Mouse (Mus musculus): ENCODE measurements around the gene Trim80. TPM values are rescaled to one million over a fixed set of nuclear protein-coding genes. Genes with fewer than 3 reads are reported as not detected.
"Not testable (repeated sequence)": the region's sequence is repeated elsewhere in the genome, so short reads cannot be mapped to it uniquely, and the experiment has no call there.

Trim80 gene
- polyA plus RNA-seq, 1 experiment from 2014 or later = 0.49 TPM

GRCm38 (mm10) chr11:115475025-115475757 is 34.8 kb downstream of the Trim80 start, which contains the start of gene Armc7:
Gene Armc7 (plus strand): TSS chr11:115475667.
- peaks cover 23% of the 10 kb centered on the region for H3K4me1 ChIP-seq (replicated peaks)
- H3K27me3 ChIP-seq (replicated peaks) = no peaks in the 10 kb centered on the region
- ATAC-seq = peak; percentile 97
- no peaks in the 10 kb centered on the region for H3K36me3 ChIP-seq
- peak within 1 kb of the TSS; percentile 88 for H3K4me2 ChIP-seq (replicated peaks)
- H3K4me3 ChIP-seq (replicated peaks) = peak within 1 kb of the TSS; percentile 84
- H3K9me3 ChIP-seq = no peaks in the 10 kb centered on the region
- whole genome bisulfite sequencing = under 1% methylated on average over 26 of the region's 26 CpGs
- peak within 1 kb of the TSS; percentile 51 for H3K27ac ChIP-seq
- H3K9ac ChIP-seq = peak within 1 kb of the TSS; percentile 77

- 4% methylated on average over 28 of the region's 28 CpGs for WGBS
Measured at GRCm38 (mm10) chr11:115475758-115476237, 35.5 kb downstream of the Trim80 start.

GRCm38 (mm10) chr11:115476630-115477029 is 36.3 kb downstream of the Trim80 start:
- H3K4me1 ChIP-seq (replicated peaks) = peaks cover 23% of the 10 kb centered on the region
- H3K9ac ChIP-seq; H3K27ac ChIP-seq; ATAC-seq; H3K36me3 ChIP-seq; H3K27me3 ChIP-seq (replicated peaks); H3K9me3 ChIP-seq; H3K4me3 ChIP-seq (replicated peaks): not testable (repeated sequence)
- WGBS = 84% methylated on average over 4 of the region's 4 CpGs
- H3K4me2 ChIP-seq (replicated peaks) = peak overlapping the region; percentile 88

More at GRCm38 (mm10) chr11:115475758-115476237, 35.5 kb downstream of the Trim80 start:
- ATAC-seq = peak; percentile 57
- no peak overlapping the region; the same call in 1 of the 2 replicates for H3K27ac ChIP-seq
- peak overlapping the region; percentile 88 for H3K4me2 ChIP-seq (replicated peaks)
- H3K27me3 ChIP-seq (replicated peaks) = no peaks in the 10 kb centered on the region
- no peaks in the 10 kb centered on the region for H3K36me3 ChIP-seq
- H3K4me1 ChIP-seq (replicated peaks) = peaks cover 23% of the 10 kb centered on the region
- H3K4me3 ChIP-seq (replicated peaks) = peak overlapping the region; percentile 84
- no peaks in the 10 kb centered on the region for H3K9me3 ChIP-seq
- peak overlapping the region; percentile 77 for H3K9ac ChIP-seq

- H3K9me3 ChIP-seq; H3K36me3 ChIP-seq; H3K27ac ChIP-seq; H3K4me3 ChIP-seq (replicated peaks); H3K27me3 ChIP-seq (replicated peaks); H3K9ac ChIP-seq; ATAC-seq; H3K4me2 ChIP-seq (replicated peaks): not testable (repeated sequence)
- H3K4me1 ChIP-seq (replicated peaks) = peaks cover 23% of the 10 kb centered on the region
- WGBS = 75% methylated on average over 7 of the region's 7 CpGs
Measured at GRCm38 (mm10) chr11:115477388-115477787, 37.0 kb downstream of the Trim80 start.

- Histone ChIP-seq H3K9me3 (no peaks in the 10 kb centered on the region), H3K4me1 (replicated peaks) (peaks cover 21% of the 10 kb centered on the region), H3K36me3 (no peaks in the 10 kb centered on the region), H3K9ac (no peak overlapping the region), H3K4me2 (replicated peaks) (no peak overlapping the region), H3K4me3 (replicated peaks) (no peak overlapping the region), H3K27me3 (replicated peaks) (no peaks in the 10 kb centered on the region), H3K27ac (no peak overlapping the region)
- WGBS = 87% methylated on average over 9 of the region's 9 CpGs
- ATAC-seq = no peak
Measured at GRCm38 (mm10) chr11:115478296-115478938, 38.1 kb downstream of the Trim80 start.

GRCm38 (mm10) chr11:115481553-115482259 is 41.4 kb downstream of the Trim80 start:
- no peaks in the 10 kb centered on the region for H3K9me3 ChIP-seq
- no peak overlapping the region for H3K4me2 ChIP-seq (replicated peaks)
- ATAC-seq = no peak
- no peak overlapping the region for H3K4me3 ChIP-seq (replicated peaks)
- no peak overlapping the region for H3K9ac ChIP-seq
- no peaks in the 10 kb centered on the region for H3K36me3 ChIP-seq
- peaks cover 4% of the 10 kb centered on the region; the same call in 1 of the 2 replicates for H3K4me1 ChIP-seq (replicated peaks)
- WGBS = 72% methylated on average over 6 of the region's 6 CpGs
- H3K27ac ChIP-seq = no peak overlapping the region
- H3K27me3 ChIP-seq (replicated peaks) = no peaks in the 10 kb centered on the region

GRCm38 (mm10) chr11:115483278-115483677 is 42.9 kb downstream of the Trim80 start:
- no peak overlapping the region for H3K4me3 ChIP-seq (replicated peaks)
- WGBS = 74% methylated on average over 11 of the region's 11 CpGs
- ATAC-seq = no peak

GRCm38 (mm10) chr11:115483726-115484125 is 43.4 kb downstream of the Trim80 start:
- no peak for ATAC-seq
- H3K4me1 ChIP-seq (replicated peaks) = no peaks in the 10 kb centered on the region
- H3K4me3 ChIP-seq (replicated peaks) = no peak overlapping the region
- H3K4me2 ChIP-seq (replicated peaks) = no peak overlapping the region
- H3K27me3 ChIP-seq (replicated peaks) = no peaks in the 10 kb centered on the region
- no peak overlapping the region for H3K27ac ChIP-seq
- WGBS = 18% methylated on average over 6 of the region's 6 CpGs
- H3K36me3 ChIP-seq = no peaks in the 10 kb centered on the region
- no peak overlapping the region for H3K9ac ChIP-seq
- no peaks in the 10 kb centered on the region for H3K9me3 ChIP-seq

More at GRCm38 (mm10) chr11:115483278-115483677, 42.9 kb downstream of the Trim80 start:
- no peaks in the 10 kb centered on the region for H3K27me3 ChIP-seq (replicated peaks)
- H3K4me2 ChIP-seq (replicated peaks) = no peak overlapping the region
- no peak overlapping the region for H3K27ac ChIP-seq
- no peaks in the 10 kb centered on the region for H3K9me3 ChIP-seq
- H3K4me1 ChIP-seq (replicated peaks) = no peaks in the 10 kb centered on the region
- H3K9ac ChIP-seq = no peak overlapping the region
- no peaks in the 10 kb centered on the region for H3K36me3 ChIP-seq

- ATAC-seq = no peak
- Histone ChIP-seq H3K9me3 (no peaks in the 10 kb centered on the region), H3K27me3 (replicated peaks) (no peaks in the 10 kb centered on the region), H3K4me3 (replicated peaks) (no peak overlapping the region), H3K4me2 (replicated peaks) (no peak overlapping the region), H3K4me1 (replicated peaks) (no peaks in the 10 kb centered on the region), H3K27ac (no peak overlapping the region), H3K36me3 (no peaks in the 10 kb centered on the region), H3K9ac (no peak overlapping the region)
- whole genome bisulfite sequencing = 70% methylated on average over 12 of the region's 12 CpGs
Measured at GRCm38 (mm10) chr11:115485155-115485554, 44.8 kb downstream of the Trim80 start.

- H3K9ac ChIP-seq = no peak overlapping the region
- H3K4me1 ChIP-seq (replicated peaks) = peaks cover 14% of the 10 kb centered on the region
- no peak for ATAC-seq
- H3K27me3 ChIP-seq (replicated peaks) = no peaks in the 10 kb centered on the region
- H3K4me3 ChIP-seq (replicated peaks) = no peak overlapping the region
- WGBS = 86% methylated on average over 19 of the region's 19 CpGs
- no peaks in the 10 kb centered on the region for H3K9me3 ChIP-seq
- H3K36me3 ChIP-seq = no peaks in the 10 kb centered on the region
- no peak overlapping the region for H3K4me2 ChIP-seq (replicated peaks)
- no peak overlapping the region for H3K27ac ChIP-seq
Measured at GRCm38 (mm10) chr11:115488551-115489104, 48.3 kb downstream of the Trim80 start.

GRCm38 (mm10) chr11:115490441-115491355 is 50.4 kb downstream of the Trim80 start:
- peak; percentile 31 for ATAC-seq
- Histone ChIP-seq H3K9ac (peak overlapping the region; percentile 76), H3K36me3 (no peaks in the 10 kb centered on the region), H3K4me3 (replicated peaks) (peak overlapping the region; percentile 72), H3K27ac (peak overlapping the region; percentile 87; the same call in 1 of the 2 replicates), H3K27me3 (replicated peaks) (no peaks in the 10 kb centered on the region), H3K4me2 (replicated peaks) (peak overlapping the region; percentile 88), H3K4me1 (replicated peaks) (peaks cover 14% of the 10 kb centered on the region), H3K9me3 (no peaks in the 10 kb centered on the region)
- 21% methylated on average over 25 of the region's 25 CpGs for WGBS
